Mouse (Mus musculus): ENCODE measurements around the gene Grin2d. TPM values are rescaled to one million over a fixed set of nuclear protein-coding genes. Genes with fewer than 3 reads are reported as not detected.

The Grin2d gene
- polyA plus RNA-seq, 1 experiment from 2014 or later: 0.49 TPM

DNA sequence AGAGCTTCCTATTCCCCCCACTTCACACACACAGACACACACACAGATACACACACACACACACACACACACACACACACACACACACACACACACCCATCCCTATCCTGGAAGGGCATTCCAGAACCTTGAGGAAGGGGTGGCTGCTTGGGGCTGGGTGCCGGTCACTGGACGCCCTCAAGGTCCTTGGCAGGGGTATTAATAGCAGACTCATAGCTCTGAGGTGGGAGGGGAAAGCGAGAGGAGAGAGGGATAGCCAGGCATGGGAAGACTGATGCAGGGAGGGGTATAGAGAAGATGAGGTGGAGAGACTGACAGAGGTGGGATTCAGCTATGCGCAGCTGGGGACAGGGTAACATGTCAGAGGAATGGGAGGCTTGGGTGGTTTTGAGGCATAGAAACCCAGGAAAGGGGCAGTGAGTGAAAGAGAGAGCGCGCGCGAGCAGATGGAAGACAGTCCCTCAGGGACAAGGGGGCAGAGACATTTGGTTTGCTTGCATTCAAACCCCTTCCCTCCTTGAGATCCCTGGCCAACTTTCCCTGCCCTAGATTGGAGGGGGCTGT is 9.0 kb downstream of the Grin2d start:
- Histone ChIP-seq H3K4me3 (replicated peaks) (peak overlapping the region; percentile 24), H3K4me2 (replicated peaks) (peak overlapping the region; percentile 60), H3K4me1 (replicated peaks) (peaks cover 41% of the 10 kb centered on the region), H3K27ac (no peak overlapping the region), H3K36me3 (no peaks in the 10 kb centered on the region), H3K9ac (peak overlapping the region; percentile 4; the same call in 1 of the 2 replicates), H3K27me3 (replicated peaks) (peaks cover 28% of the 10 kb centered on the region), H3K9me3 (no peaks in the 10 kb centered on the region)
- WGBS: 18% methylated on average over 8 of the region's 8 CpGs
- no peak for ATAC-seq

DNA sequence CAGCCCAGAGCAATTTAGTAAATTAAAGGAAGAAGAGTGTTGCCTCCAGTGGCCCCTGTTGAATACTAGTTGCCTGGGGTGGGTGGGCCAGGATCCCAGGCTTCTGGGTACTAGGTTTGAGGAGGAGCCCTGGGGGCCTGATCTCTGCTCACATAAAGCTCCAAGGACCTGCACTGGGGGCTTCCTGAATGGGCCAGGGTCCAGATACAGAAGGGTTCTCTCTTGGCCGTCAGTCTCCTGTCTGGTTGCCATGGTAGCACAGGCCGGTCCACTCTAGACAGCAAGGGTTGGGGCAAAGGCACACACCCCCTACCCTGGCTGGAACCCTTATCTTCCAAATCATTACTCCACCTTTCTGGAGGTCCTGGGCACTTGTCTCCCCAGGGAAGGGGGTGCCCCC is 10.3 kb downstream of the Grin2d start:
- WGBS: 27% methylated on average over 2 of the region's 2 CpGs
- Histone ChIP-seq H3K36me3 (no peaks in the 10 kb centered on the region), H3K27ac (no peak overlapping the region), H3K9me3 (no peaks in the 10 kb centered on the region), H3K4me3 (replicated peaks) (no peak overlapping the region), H3K4me2 (replicated peaks) (peak overlapping the region; percentile 37), H3K4me1 (replicated peaks) (peaks cover 35% of the 10 kb centered on the region), H3K27me3 (replicated peaks) (peaks cover 28% of the 10 kb centered on the region), H3K9ac (no peak overlapping the region)
- no peak for ATAC-seq

DNA sequence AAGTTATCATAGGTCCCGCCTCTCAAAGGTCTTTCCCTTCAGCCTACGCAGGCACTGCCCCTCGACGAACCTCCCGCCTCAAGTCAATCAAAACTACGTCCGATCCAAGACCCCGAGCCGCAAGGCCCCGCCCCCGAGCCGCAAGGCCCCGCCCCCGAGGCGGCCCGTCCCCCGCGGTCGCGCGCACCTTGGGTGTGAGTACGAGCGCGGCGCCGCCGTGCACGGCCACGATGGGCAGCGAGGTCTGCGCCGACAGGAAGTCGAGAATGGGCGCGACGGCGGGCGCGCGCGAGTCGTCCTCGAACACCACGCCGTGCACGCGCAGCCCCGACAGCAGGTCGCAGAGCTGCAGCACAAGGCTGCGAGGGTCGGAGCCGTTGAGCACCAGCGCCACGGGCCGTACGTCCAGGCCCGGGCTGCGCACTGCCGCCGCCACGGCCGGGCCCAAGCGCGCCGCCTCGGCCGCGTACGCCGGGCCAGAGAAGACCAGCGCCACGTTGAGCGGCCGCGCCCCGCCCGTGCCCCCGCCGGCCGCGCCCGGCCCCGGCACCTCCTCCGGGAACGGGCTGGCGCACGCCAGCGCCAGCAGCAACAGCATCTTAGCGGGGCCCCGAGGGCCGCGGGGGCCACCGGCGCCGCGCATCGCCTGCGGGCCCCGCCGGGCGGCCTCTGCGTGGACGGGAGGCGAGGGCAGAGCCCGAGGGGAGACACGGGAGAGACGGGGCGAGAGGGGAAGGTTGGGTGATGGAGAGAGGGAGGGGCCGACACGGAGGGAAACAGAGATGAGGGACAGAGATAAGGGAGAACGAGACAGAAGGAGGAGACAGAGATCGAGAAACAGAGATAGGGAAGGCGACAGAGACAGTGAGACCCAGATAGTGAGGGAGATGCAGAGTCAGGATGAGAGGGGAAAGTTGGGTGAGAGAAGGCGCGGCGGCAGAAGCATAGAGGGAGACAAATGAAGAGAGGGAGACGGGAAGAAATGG is 12.0 kb downstream of the Grin2d start:
- Histone ChIP-seq H3K4me3 (replicated peaks) (peak overlapping the region; percentile 76), H3K27me3 (replicated peaks) (peaks cover 23% of the 10 kb centered on the region)
- ATAC-seq: peak; percentile 84

DNA sequence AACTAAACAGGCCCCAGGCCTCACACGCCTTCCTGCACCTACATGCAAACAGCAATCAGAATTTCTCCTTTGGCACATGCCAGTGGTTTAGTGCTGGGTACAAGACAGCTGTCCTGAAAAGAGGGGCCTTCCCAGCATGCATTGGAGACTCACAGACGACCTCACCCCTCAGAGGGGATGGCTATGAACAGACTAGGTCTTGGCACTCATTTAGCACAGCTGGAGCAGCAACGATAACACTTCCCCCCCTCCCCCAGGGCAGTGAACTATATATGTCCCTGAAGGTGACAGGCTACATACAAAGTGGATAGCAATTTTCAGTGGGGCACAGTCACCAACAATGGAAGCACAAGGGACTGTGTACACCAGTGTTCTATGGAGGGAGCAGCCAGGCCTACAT is 13.7 kb downstream of the Grin2d start:
- 62% methylated on average over 3 of the region's 3 CpGs for WGBS
- H3K4me1 ChIP-seq (replicated peaks): peaks cover 19% of the 10 kb centered on the region
- H3K9ac ChIP-seq: no peak overlapping the region
- no peak for ATAC-seq
- no peaks in the 10 kb centered on the region for H3K36me3 ChIP-seq
- no peak overlapping the region for H3K4me3 ChIP-seq (replicated peaks)
- no peak overlapping the region for H3K27ac ChIP-seq
- H3K4me2 ChIP-seq (replicated peaks): no peak overlapping the region
- H3K27me3 ChIP-seq (replicated peaks): peaks cover 7% of the 10 kb centered on the region
- H3K9me3 ChIP-seq: no peaks in the 10 kb centered on the region

More for the DNA sequence above, 12.0 kb downstream of the Grin2d start:
- peak overlapping the region; percentile 90 for H3K4me2 ChIP-seq (replicated peaks)
- peaks cover 35% of the 10 kb centered on the region for H3K4me1 ChIP-seq (replicated peaks)
- peak overlapping the region; percentile 82 for H3K27ac ChIP-seq
- H3K9ac ChIP-seq: peak overlapping the region; percentile 80
- no peaks in the 10 kb centered on the region for H3K9me3 ChIP-seq
- H3K36me3 ChIP-seq: no peaks in the 10 kb centered on the region
- WGBS: under 1% methylated on average over 117 of the region's 117 CpGs

DNA sequence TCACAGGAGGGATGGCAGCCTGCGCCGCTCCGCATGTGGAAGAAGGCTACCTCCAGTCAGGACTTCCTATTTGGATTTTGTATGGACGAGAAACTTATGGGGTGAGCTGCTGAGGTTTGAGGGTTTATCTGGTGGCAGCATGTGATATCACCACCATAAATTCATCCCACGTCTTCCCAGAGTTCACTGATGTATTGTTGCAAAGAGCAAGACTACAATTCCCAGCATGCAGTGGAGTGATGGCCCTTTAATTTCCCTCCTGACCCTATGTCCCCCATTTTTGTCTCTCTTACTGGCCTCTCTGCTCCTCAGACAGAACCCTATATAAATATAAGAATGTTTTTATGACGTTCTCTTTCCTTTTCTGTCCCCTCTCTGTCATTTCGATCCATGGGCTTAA is 15.4 kb downstream of the Grin2d start:
- H3K4me3 ChIP-seq (replicated peaks): no peak overlapping the region
- no peak overlapping the region for H3K4me2 ChIP-seq (replicated peaks)
- no peaks in the 10 kb centered on the region for H3K36me3 ChIP-seq
- H3K9me3 ChIP-seq: no peaks in the 10 kb centered on the region
- WGBS: 84% methylated on average over 7 of the region's 7 CpGs
- no peak overlapping the region for H3K9ac ChIP-seq
- 0 out of 2 replicates have a peak, but pooled peaks cover 3% of the 10 kb centered on the region for H3K27me3 ChIP-seq (replicated peaks)
- ATAC-seq: no peak
- no peak overlapping the region for H3K27ac ChIP-seq
- H3K4me1 ChIP-seq (replicated peaks): peaks cover 13% of the 10 kb centered on the region

DNA sequence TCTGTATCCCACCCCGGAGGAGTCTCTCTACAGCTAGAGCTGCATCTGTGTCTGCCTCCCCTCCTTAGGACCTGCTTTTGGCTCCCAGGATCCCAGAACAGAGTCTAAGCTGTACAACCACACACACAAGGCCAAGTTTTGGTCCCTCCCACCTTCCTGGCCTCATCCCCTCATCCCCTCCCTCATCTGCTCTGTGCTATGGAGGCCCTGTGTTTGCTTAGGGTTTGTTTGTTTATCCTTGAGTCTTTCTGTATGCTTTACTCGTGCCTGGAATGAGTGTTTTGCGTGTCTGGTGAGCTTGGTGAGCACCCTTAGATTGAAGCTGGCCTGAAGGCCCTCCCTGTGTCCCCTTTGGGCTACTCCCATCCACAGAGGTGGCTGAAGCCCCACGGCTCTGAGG is 19.2 kb downstream of the Grin2d start:
- Histone ChIP-seq H3K36me3 (no peaks in the 10 kb centered on the region), H3K4me2 (replicated peaks) (no peak overlapping the region), H3K9ac (no peak overlapping the region), H3K27me3 (replicated peaks) (no peaks in the 10 kb centered on the region; the same call in 1 of the 2 replicates), H3K9me3 (no peaks in the 10 kb centered on the region), H3K4me1 (replicated peaks) (peaks cover 17% of the 10 kb centered on the region), H3K27ac (no peak overlapping the region), H3K4me3 (replicated peaks) (no peak overlapping the region)
- ATAC-seq: peak; percentile 52
- 37% methylated on average over 4 of the region's 4 CpGs for WGBS

DNA sequence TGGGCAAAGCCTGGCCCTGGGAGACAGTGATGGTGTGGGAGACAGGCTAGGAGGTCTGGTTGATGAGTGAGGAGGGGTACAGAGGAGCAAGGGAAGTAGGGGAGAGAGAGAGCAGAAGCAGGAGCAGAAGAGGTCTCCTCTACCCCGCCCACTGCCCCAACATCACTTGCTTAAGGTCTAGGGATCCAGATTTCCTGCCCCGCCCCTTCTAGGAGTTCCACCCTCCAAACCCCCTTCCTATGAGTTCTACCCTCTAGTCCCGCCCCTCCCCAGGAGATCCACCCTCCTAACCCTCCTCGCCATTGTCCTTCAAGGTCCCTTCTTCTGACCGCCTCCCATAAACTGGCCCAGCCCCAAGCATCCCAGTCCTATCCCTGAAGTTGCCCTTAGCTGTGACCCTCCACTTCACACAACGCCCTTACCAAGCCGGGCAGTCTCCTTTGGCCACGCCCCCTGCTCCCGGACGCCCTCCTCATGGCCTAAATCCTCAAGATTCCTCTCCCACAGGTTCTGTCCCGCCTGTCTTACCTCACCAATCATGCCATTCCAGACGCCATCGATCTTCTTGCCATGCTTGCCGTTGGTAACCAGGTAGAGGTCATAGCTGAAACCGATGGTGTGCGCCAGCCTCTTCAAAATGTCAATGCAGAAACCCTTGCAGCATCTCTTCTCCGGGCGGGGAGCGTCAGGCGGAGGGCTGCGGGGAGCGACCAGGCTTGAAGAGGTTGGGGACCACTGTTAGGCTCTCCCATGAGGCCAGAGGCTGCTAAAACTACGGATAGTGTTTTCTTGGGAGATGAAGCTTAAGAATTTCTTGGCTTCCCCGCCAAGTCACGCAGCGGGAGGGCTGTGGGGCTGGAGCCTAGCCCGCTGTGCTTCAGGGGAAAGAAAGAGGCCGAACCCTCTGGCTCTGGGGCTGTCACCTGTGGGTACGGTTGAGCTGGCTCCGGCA is 21.0 kb downstream of the Grin2d start:
- peak overlapping the region; percentile 73 for H3K4me2 ChIP-seq (replicated peaks)
- no peaks in the 10 kb centered on the region; the same call in 1 of the 2 replicates for H3K27me3 ChIP-seq (replicated peaks)
- H3K9ac ChIP-seq: 0 out of 2 replicates have a peak overlapping the region, but pooled peaks have one; percentile 8
- H3K36me3 ChIP-seq: no peaks in the 10 kb centered on the region
- peak; percentile 46 for ATAC-seq
- H3K27ac ChIP-seq: no peak overlapping the region
- H3K9me3 ChIP-seq: no peaks in the 10 kb centered on the region
- WGBS: 9% methylated on average over 30 of the region's 30 CpGs
- peaks cover 17% of the 10 kb centered on the region for H3K4me1 ChIP-seq (replicated peaks)
- peak overlapping the region; percentile 29 for H3K4me3 ChIP-seq (replicated peaks)

DNA sequence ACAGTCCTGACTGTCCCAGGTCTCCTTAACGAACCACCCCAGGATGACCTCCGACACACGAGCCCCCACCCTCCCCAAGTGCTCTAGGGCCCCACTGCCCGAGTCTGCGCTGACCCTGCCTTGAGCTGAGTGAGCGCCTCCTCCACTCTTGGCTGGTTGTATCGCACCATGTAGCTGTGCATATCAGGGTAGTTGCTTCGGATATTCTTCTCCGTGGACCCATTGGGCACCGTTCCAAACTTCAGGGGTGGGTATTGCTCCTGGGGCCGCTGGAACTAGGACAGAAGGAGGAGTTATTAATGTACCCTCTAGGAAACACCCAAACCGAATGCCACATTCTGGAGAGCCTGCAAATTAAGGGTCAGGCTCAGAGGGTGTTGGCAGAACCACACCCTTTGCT is 25.1 kb downstream of the Grin2d start:
- no peak for ATAC-seq
- 84% methylated on average over 12 of the region's 12 CpGs for WGBS

DNA sequence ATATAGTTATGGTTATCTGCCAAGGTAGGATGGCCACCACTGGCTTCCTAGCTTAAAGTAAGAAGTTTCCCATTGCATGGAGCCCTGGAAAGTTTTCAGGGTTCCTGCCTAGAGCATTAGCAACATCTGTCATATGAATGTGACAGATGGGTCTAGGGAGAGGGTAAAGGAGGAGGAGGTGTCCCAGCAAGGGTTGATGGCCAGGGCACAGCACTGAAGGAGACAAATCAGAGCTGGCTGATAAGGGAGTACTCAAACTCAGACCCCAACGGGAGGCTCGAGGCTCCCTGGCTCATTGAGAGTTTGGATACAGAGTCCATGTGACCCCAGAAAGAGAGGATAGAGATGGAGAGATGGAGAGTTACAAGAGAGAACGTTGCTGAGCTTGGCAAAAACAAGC is 27.5 kb downstream of the Grin2d start:
- Histone ChIP-seq H3K27me3 (replicated peaks) (no peaks in the 10 kb centered on the region), H3K4me3 (replicated peaks) (no peak overlapping the region), H3K9me3 (no peaks in the 10 kb centered on the region), H3K36me3 (no peaks in the 10 kb centered on the region), H3K4me1 (replicated peaks) (peaks cover 5% of the 10 kb centered on the region; the same call in 1 of the 2 replicates), H3K27ac (no peak overlapping the region), H3K9ac (no peak overlapping the region), H3K4me2 (replicated peaks) (no peak overlapping the region)
- ATAC-seq: no peak
- 66% methylated on average over 3 of the region's 3 CpGs for WGBS

More for the DNA sequence above, 25.1 kb downstream of the Grin2d start:
- Histone ChIP-seq H3K4me2 (replicated peaks) (no peak overlapping the region), H3K27me3 (replicated peaks) (no peaks in the 10 kb centered on the region; the same call in 1 of the 2 replicates), H3K4me3 (replicated peaks) (no peak overlapping the region), H3K9ac (no peak overlapping the region), H3K4me1 (replicated peaks) (peaks cover 20% of the 10 kb centered on the region), H3K27ac (no peak overlapping the region), H3K36me3 (no peaks in the 10 kb centered on the region), H3K9me3 (no peaks in the 10 kb centered on the region)

DNA sequence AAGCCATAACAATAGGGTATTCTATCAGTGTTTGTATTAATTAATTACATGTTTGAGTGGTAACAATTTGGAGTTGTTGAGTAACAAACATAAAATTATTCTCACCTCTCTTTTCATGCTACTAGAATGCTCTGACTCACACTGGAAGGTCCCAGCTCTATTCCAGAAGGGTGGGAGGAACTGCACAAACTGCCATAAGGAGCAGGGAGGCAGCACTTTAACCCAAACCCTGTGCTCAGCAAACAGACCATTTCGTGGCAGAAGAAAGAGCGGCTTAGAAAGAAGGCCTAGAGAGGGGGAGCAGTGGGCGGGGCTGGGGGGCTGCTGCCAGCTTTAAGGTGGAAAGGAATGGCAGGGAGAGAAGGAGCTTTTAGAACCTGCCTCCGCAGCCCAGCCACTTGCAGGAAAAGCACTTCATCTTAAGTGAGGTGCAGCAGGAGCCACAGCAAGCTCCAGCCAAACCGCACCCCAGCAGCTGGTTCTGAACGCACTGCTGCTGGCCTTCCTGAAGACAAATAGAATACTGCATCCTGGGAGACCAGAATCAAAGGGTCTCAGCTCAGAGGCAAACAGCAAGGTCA is 29.6 kb downstream of the Grin2d start:
- 10% methylated on average over 6 of the region's 6 CpGs for WGBS
- no peak for ATAC-seq
- Histone ChIP-seq H3K9me3 (no peaks in the 10 kb centered on the region), H3K9ac (no peak overlapping the region), H3K4me3 (replicated peaks) (no peak overlapping the region), H3K36me3 (no peaks in the 10 kb centered on the region), H3K27ac (no peak overlapping the region), H3K4me1 (replicated peaks) (peaks cover 5% of the 10 kb centered on the region; the same call in 1 of the 2 replicates), H3K27me3 (replicated peaks) (0 out of 2 replicates have a peak, but pooled peaks cover 3% of the 10 kb centered on the region), H3K4me2 (replicated peaks) (no peak overlapping the region)

DNA sequence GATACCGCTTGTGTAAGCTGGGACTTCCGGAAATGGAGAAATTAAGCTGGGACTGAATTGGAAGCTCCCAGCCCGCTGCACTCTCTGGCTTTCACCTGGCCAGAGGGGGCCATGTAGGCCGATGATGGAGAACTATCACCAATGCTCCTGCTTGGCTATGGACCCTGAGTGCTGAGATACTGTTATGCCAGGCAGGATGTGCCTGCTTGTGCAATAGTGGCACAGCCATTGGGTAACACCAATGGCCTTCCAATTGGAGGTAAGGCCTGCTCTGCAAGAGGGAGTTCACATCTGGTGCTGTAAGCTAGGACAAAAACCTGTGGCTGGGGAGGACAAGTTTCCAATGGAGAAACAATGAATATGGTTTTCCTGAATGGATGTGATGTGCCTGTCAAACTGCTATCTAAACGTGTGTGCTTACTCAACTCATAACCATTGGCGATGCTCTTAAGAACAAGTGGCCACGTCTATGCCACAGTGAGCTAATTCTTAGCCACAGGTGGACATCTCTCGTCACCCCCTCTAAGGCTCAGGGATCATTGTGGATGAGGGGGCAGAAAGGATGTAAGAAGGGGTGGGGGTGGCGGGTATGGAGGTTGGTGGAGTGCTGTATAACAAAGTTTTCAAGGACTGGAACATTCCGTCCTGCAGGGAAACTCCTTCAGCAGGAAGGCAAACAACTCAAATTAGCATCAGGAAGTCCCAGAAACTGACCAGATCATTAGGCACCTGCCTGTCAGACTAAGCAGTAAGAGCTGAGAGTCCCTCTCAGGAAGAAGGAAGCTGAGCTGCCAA is 35.0 kb downstream of the Grin2d start:
- H3K4me2 ChIP-seq (replicated peaks): no peak overlapping the region

More for the DNA sequence above, 35.0 kb downstream of the Grin2d start:
- WGBS: 86% methylated on average over 10 of the region's 10 CpGs
- no peak overlapping the region for H3K9ac ChIP-seq
- H3K4me3 ChIP-seq (replicated peaks): no peak overlapping the region
- ATAC-seq: no peak
- H3K27ac ChIP-seq: no peak overlapping the region
- no peaks in the 10 kb centered on the region for H3K4me1 ChIP-seq (replicated peaks)
- no peaks in the 10 kb centered on the region for H3K36me3 ChIP-seq
- peaks cover 8% of the 10 kb centered on the region for H3K27me3 ChIP-seq (replicated peaks)
- no peaks in the 10 kb centered on the region for H3K9me3 ChIP-seq

Data from intestine, embryonic 15.5 days (tissue).